Mouse (Mus musculus): ENCODE results near the gene Tpi1.

GRCm38 (mm10) chr6:124816611-124817010 lies 2.5 kb upstream of the Tpi1 start:
- TF ChIP-seq CTCF (IDR thresholded peaks at IDR 0.05; ENCODE audit: low read depth) (no peak), EP300 (IDR thresholded peaks at IDR 0.05; ENCODE audit: low read depth) (no peak)
